Mouse (Mus musculus): Measurements from ENCODE around the gene Fmo6. TPM values are rescaled to one million over a fixed set of nuclear protein-coding genes. Genes with fewer than 3 reads are reported as not detected.

Fmo6 gene
- not detected for polyA plus RNA-seq (2014; fragmentation: Illumina TruSeq; extraction: RNeasy Lipid Tissue Mini Kit (QIAGEN cat#74804))

DNA sequence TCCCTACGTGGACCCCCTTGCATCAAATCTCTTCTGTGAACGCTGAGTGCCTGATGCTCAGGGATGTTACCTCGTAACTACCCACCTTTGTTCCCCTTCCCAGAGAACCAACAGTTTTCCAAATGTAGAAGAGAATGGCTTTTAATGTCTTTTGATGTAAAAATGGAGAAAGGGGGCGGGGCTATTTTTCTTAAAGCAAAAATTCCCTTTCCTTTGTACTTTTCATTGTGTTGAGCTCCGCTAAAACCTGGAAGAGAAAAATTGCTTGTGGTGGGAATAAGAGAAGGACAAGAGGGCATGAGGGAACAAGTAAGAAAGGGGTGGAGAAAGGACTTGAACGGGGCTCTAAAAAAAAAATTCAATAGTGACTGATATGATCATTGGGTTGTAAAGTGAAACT, at the start of gene Fmo6:
Fmo6 (minus strand) TSS at position 101 of the 400 bp plus-strand sequence.

DNA sequence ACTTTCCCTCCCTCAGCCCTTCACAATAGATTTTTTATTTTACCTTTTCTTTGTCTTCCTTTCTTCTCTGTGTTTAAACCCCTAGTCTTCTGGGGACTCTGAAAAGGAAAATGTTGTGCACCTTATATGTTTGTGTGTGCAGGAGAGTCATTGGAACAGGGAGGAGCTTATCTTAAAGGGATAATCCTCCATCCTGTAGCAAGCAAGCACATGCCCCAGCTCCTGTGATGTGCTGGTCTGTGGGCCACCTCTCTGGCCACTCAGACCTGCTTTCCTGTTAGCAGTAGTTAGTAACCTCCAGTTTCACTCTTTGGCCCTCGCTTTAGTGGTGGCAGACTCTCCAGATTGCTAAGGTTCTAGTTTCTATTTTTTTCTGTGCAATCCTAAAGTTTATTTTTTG, 47.1 kb upstream of the Fmo6 start, which contains the start of gene Fmo3:
Fmo3 (minus strand) TSS at position 101 of the 400 bp plus-strand sequence.

DNA sequence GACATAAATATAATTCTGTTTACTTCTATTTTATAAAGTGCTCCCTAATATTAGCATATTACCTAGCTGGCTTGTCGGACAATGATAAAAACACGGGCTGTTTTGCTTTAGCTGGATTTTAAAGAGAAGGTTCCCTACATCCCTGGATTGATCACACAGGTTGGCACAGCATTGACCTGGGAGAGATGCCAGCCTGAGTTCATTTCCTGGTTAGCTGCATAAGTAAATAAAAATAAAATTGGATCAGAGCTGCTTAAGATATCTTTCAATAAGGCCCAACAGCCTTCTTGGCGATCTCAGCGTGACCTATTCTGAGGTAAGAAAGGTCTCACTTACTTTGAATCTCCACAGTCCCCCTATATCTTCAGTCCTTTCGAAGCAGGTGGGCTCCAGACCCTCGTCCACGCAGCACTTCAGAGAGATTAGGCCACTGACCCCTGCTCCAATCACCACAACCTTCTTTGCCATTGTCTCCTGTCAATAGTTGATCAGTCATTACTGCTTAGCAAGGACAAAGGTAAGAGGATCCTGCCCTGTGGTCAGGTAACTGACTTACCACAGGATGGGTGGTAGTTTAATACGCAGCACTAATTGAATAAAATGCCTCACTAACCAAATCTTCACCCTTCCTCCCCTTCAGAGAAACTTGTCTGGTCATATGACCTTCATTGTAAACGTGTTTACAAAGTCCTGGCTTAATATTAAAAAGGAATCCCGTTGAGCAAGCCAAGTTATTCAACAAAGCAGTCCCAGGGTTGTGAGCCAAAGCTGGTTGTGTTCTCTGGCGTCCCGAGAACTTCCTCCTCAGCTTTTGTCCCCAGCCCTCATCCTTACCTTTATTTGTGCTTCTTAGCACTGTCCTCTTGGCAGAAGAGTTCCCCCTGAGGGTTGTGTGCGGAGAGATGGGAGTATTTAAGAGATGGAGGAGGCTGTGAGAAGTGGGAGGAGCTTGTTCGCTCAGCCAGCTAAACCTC, 39.2 kb downstream of the Fmo6 start, which contains the start of gene Fmo2:
Fmo2 (minus strand) TSS at position 889 of the 974 bp plus-strand sequence.

Other genes with a start within 250 kb of the Fmo6 start
- 82.3 TPM for gene Prrc2c, start 197.0 kb downstream of the Fmo6 start, polyA plus RNA-seq (2014; fragmentation: Illumina TruSeq; extraction: RNeasy Lipid Tissue Mini Kit (QIAGEN cat#74804))
- gene Fmo4, start 123.5 kb downstream of the Fmo6 start, polyA plus RNA-seq (2014; fragmentation: Illumina TruSeq; extraction: RNeasy Lipid Tissue Mini Kit (QIAGEN cat#74804)): 1.00 TPM
- gene Fmo1, start 70.9 kb downstream of the Fmo6 start, polyA plus RNA-seq (2014; fragmentation: Illumina TruSeq; extraction: RNeasy Lipid Tissue Mini Kit (QIAGEN cat#74804)): 48.9 TPM
- 50.1 TPM for gene Fmo2, start 38.8 kb downstream of the Fmo6 start, polyA plus RNA-seq (2014; fragmentation: Illumina TruSeq; extraction: RNeasy Lipid Tissue Mini Kit (QIAGEN cat#74804))
- gene Fmo3, start 47.0 kb upstream of the Fmo6 start, polyA plus RNA-seq (2014; fragmentation: Illumina TruSeq; extraction: RNeasy Lipid Tissue Mini Kit (QIAGEN cat#74804)): not detected
- not detected for gene Mroh9, start 148.2 kb upstream of the Fmo6 start, polyA plus RNA-seq (2014; fragmentation: Illumina TruSeq; extraction: RNeasy Lipid Tissue Mini Kit (QIAGEN cat#74804))